Mouse (Mus musculus) testis, adult 2 months (tissue): ENCODE results near the gene Olfr804.

Experiments
- CTCF ChIP-seq: fragments of 200-500 bp; IDR thresholded peaks from 2 replicates; pipeline ENCODE4 v1.5.1; 2012; ENCODE audit warnings: low read depth, mild to moderate bottlenecking, inconsistent platforms, low read length, moderate library complexity; ENCODE audit not compliant: control insufficient read depth, insufficient read depth, insufficient replicate concordance
- POLR2A ChIP-seq: fragments of 200-500 bp; IDR thresholded peaks from 2 replicates; pipeline ENCODE4 v1.6.1; 2012; ENCODE audit warnings: low read depth, mild to moderate bottlenecking, inconsistent platforms, low read length, moderate library complexity; ENCODE audit not compliant: control insufficient read depth

GRCm38 (mm10) chr10:129688069-129688468, 14.9 kb upstream of the Olfr804 start, which contains the start of gene Olfr802:
- TF ChIP-seq CTCF (no peak), POLR2A (no peak)
